Mouse (Mus musculus) stomach, postnatal 0 days (tissue): ENCODE results near the gene Lamp1.

ENCODE experiments used
- CTCF ChIP-seq: IDR thresholded peaks from 2 replicates; pipeline ENCODE4 v1.5.1; 2016; ENCODE audit warnings: antibody characterized with exemption, low read depth, mild to moderate bottlenecking, moderate library complexity
- EP300 ChIP-seq: optimal IDR thresholded peaks from 2 replicates; pipeline ENCODE3; 2016; ENCODE audit warnings: antibody characterized with exemption

GRCm38 (mm10) chr8:13187638-13188037 is 28.7 kb downstream of the Lamp1 start:
- no peak for TF ChIP-seq CTCF
- TF ChIP-seq EP300, result no peak
